ENCODE assay signal across 9 mouse cellular contexts in genomic region chr6:18171614-18172013, GRCm38 (mm10). TPM values are rescaled to one million over a fixed set of nuclear protein-coding genes. Genes with fewer than 3 reads are reported as not detected.
DNase-seq lines count a peak whose midpoint lies in the region; ATAC-seq and TF ChIP-seq lines count a peak whose summit lies in the region.
"Had no signal": no experiment of that assay in that cellular context is flagged by ENCODE, and none has a peak within 500 bp of the region (broad histone marks: within the 10 kb centered on the region; RNA-seq: fewer than 3 reads in every experiment).

No protein-coding gene starts in this region.

- no peak for TF ChIP-seq EP300 in stomach, postnatal 0 days (optimal IDR thresholded peaks at IDR 0.05)

- H3K27me3 ChIP-seq in midbrain, embryonic 12.5 days: peaks cover 22% of the 10 kb centered on the region
- H3K27me3 ChIP-seq in midbrain, embryonic 10.5 days (ENCODE audit: low read depth, poor library complexity, severe bottlenecking): peaks cover 29% of the 10 kb centered on the region
- peaks cover 4% of the 10 kb centered on the region; the same call in 1 of the 2 replicates for H3K27me3 ChIP-seq in limb, embryonic 11.5 days (ENCODE audit: control insufficient read depth, insufficient read depth, low read length)
- no peaks in the 10 kb centered on the region for H3K27me3 ChIP-seq in stomach, postnatal 0 days (ENCODE audit: control insufficient read depth, insufficient read depth, low read length)
- H3K27me3 ChIP-seq: limb, embryonic 15.5 days had no signal

- H3K4me1 ChIP-seq in midbrain, embryonic 12.5 days: no peaks in the 10 kb centered on the region
- peaks cover 9% of the 10 kb centered on the region for H3K4me1 ChIP-seq in midbrain, embryonic 10.5 days
- no peaks in the 10 kb centered on the region for H3K4me1 ChIP-seq in limb, embryonic 11.5 days (ENCODE audit: control insufficient read depth, insufficient read depth, low read length)
- no peaks in the 10 kb centered on the region for H3K4me1 ChIP-seq in stomach, postnatal 0 days (replicated peaks; ENCODE audit: control insufficient read depth, insufficient read depth)
- H3K4me1 ChIP-seq: limb, embryonic 15.5 days had no signal

- 53% methylated on average over 8 of the region's 8 CpGs for WGBS in midbrain, embryonic 12.5 days
- 49% methylated on average over 8 of the region's 8 CpGs for WGBS in midbrain, embryonic 10.5 days
- 54% methylated on average over 8 of the region's 8 CpGs for WGBS in limb, embryonic 11.5 days
- 45% methylated on average over 8 of the region's 8 CpGs for WGBS in stomach, postnatal 0 days

- peak; percentile 69 for TF ChIP-seq CTCF in stomach, postnatal 0 days (IDR thresholded peaks at IDR 0.05; ENCODE audit: low read depth)

- no peaks in the 10 kb centered on the region for H3K9me3 ChIP-seq in midbrain, embryonic 12.5 days
- no peaks in the 10 kb centered on the region for H3K9me3 ChIP-seq in midbrain, embryonic 10.5 days (replicated peaks)
- H3K9me3 ChIP-seq in limb, embryonic 11.5 days (ENCODE audit: control insufficient read depth, low read length): no peaks in the 10 kb centered on the region
- no peaks in the 10 kb centered on the region for H3K9me3 ChIP-seq in stomach, postnatal 0 days (ENCODE audit: control insufficient read depth, low read length)
- H3K9me3 ChIP-seq: limb, embryonic 15.5 days had no signal

- H3K36me3 ChIP-seq in midbrain, embryonic 12.5 days: no peaks in the 10 kb centered on the region
- H3K36me3 ChIP-seq in midbrain, embryonic 10.5 days: no peaks in the 10 kb centered on the region
- no peaks in the 10 kb centered on the region for H3K36me3 ChIP-seq in limb, embryonic 11.5 days (ENCODE audit: control insufficient read depth, insufficient read depth, low read length)
- H3K36me3 ChIP-seq in stomach, postnatal 0 days (ENCODE audit: control insufficient read depth, insufficient read depth, low read length): no peaks in the 10 kb centered on the region
- H3K36me3 ChIP-seq: limb, embryonic 15.5 days had no signal

- peak; percentile 50; the same call in 1 of the 2 replicates for ATAC-seq in midbrain, embryonic 12.5 days (ENCODE audit: low FRiP score, low read depth)
- ATAC-seq in limb, embryonic 11.5 days (ENCODE audit: insufficient number of reproducible peaks, low FRiP score, low TSS enrichment, low read depth): no peak
- peak; percentile 61; the same call in 1 of the 2 replicates for ATAC-seq in stomach, postnatal 0 days (ENCODE audit: low FRiP score, low TSS enrichment)

- no peak overlapping the region for H3K4me2 ChIP-seq in midbrain, embryonic 12.5 days (replicated peaks)
- H3K4me2 ChIP-seq in limb, embryonic 11.5 days (ENCODE audit: low read depth, severe bottlenecking): no peak overlapping the region
- no peak overlapping the region for H3K4me2 ChIP-seq in stomach, postnatal 0 days (replicated peaks; ENCODE audit: low read depth)
- H3K4me2 ChIP-seq: limb, embryonic 15.5 days had no signal

- DNase-seq in adrenal gland, adult 2 months: peak; percentile 14
- no peak for DNase-seq in adrenal gland, adult 8-10 months
- DNase-seq in midbrain, embryonic 10.5 days (ENCODE audit: low spot score): no peak
- DNase-seq in frontal cortex, postnatal 36 days (ENCODE audit: low spot score in 2 of 2): peak; percentile 21 to 33
- peak; percentile 25 for DNase-seq in limb, embryonic 11.5 days (ENCODE audit: low spot score)
- DNase-seq in stomach, postnatal 0 days (ENCODE audit: low spot score): peak; percentile 63
- no peak for DNase-seq in B cell, adult 2 months

- H3K9ac ChIP-seq in midbrain, embryonic 12.5 days (replicated peaks): no peak overlapping the region
- H3K9ac ChIP-seq in limb, embryonic 11.5 days (ENCODE audit: low read length): no peak overlapping the region
- H3K9ac ChIP-seq in stomach, postnatal 0 days (ENCODE audit: low read length): no peak overlapping the region
- H3K9ac ChIP-seq: limb, embryonic 15.5 days had no signal

- H3K4me3 ChIP-seq in midbrain, embryonic 12.5 days: no peak overlapping the region
- H3K4me3 ChIP-seq in midbrain, embryonic 10.5 days: no peak overlapping the region
- no peak overlapping the region for H3K4me3 ChIP-seq in limb, embryonic 11.5 days (ENCODE audit: low read depth, low read length)
- H3K4me3 ChIP-seq in stomach, postnatal 0 days (ENCODE audit: low read depth, low read length): no peak overlapping the region
- H3K4me3 ChIP-seq: limb, embryonic 15.5 days had no signal

- H3K27ac ChIP-seq in midbrain, embryonic 12.5 days (replicated peaks): no peak overlapping the region
- no peak overlapping the region for H3K27ac ChIP-seq in midbrain, embryonic 10.5 days (replicated peaks)
- no peak overlapping the region for H3K27ac ChIP-seq in limb, embryonic 11.5 days (replicated peaks; ENCODE audit: low read depth, low read length)
- no peak overlapping the region for H3K27ac ChIP-seq in stomach, postnatal 0 days (replicated peaks)
- H3K27ac ChIP-seq: limb, embryonic 15.5 days had no signal

RNA-seq across cellular contexts. Expression of gene Cftr, which starts 1.1 kb away (rescaled TPM):
- total RNA-seq in adrenal gland, adult 2 months (2021): under 1 TPM; 0.12 to 0.14 TPM
- 0.03 TPM in 1 of 2 replicates, not detected in the other for polyA plus RNA-seq in adrenal gland, adult 2 months (2012; rRNA removed)
- under 1 TPM; 0.05 to 0.12 (median 0.08) TPM for total RNA-seq in adrenal gland, adult 8-10 months (2022)
- polyA plus RNA-seq in midbrain, embryonic 12.5 days (2016; fragmentation: Nextera tagmentation; extraction: Ambion mirVana): 0.11 and 0.21 TPM in 2 replicates
- 0.05 and 0.14 TPM in 2 replicates for polyA plus RNA-seq in midbrain, embryonic 10.5 days (2016; fragmentation: Nextera tagmentation; extraction: Ambion mirVana)
- 0.04 and 0.17 TPM in 2 replicates for polyA plus RNA-seq in limb, embryonic 11.5 days (2014; fragmentation: Nextera tagmentation; extraction: Ambion mirVana)
- polyA plus RNA-seq in stomach, postnatal 0 days (2015; fragmentation: Nextera tagmentation; extraction: Ambion mirVana): 0.50 and 0.57 TPM in 2 replicates

Comparison
In these comparisons a context has a peak if more than half of its experiments do, and no peak if none do; other contexts are left out.
1. DNase-seq: peak in adrenal gland, adult 2 months (single experiment), frontal cortex, postnatal 36 days (2 of 2), limb, embryonic 11.5 days (single experiment) and stomach, postnatal 0 days (single experiment); none in adrenal gland, adult 8-10 months (single experiment), midbrain, embryonic 10.5 days (single experiment) and B cell, adult 2 months (0 of 2).